Mouse (Mus musculus) megakaryocyte, adult 5-6 weeks (primary cell): ENCODE data around the gene Actn1. TPM values are rescaled to one million over a fixed set of nuclear protein-coding genes. Genes with fewer than 3 reads are reported as not detected.

Experiments used
- ATAC-seq: 2 replicates; pipeline ENCODE4 v1.8.0; 2016; ENCODE audit warnings: mild to moderate bottlenecking, inconsistent platforms; ENCODE audit not compliant: poor library complexity, severe bottlenecking
- total RNA-seq, 2 experiments: library from RNA; stranded (forward) in 1 of 2; stranded (reverse) in 1 of 2; fragments of 153-499, 151-499 nt in 1 of 2; fragments of 221-1000, 200-1000 nt in 1 of 2; gene quantifications; 2 replicates each; pipeline versions ENCODE4 v1.2.3 to v1.2.4; 2015 to 2017

Gene Actn1
- total RNA-seq, 2 experiments from 2014 or later, result 30.9 to 31.2 TPM

DNA sequence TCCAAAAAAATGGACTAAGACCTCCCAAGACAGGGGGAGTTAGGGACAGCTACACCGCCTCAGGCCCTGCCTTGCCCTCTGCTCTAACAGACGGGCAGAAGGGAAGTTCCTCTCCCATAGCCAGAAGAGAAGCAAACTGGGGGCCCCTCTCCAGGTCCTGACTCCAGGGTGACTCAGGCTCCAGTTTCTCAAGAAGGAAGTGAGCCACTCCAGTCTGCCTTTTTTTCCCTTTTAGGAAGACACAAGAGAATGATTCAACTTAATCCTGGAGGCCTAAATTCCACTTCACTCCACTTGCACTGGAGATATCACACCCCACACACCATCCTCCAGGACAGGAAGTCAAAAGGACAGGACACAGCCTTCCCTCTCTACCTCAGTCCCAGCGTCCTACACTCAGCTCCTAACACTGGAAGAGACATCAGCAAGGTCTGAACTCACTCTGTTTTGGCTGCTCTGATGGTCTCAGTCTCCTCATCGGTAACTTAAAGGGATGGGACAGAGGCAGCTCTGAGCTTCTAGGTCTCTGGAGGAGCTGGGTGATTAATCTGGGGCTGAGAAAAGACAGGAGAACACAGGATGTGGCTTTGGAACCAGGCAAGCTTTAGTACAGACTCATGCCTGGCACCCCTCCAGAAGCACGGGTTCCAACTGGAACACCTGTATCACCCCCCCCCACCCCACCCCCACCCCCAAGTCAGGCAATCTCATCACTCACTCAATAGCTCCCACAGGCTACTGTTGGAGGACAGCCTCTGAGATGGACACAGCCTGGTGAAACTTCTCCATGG is 31.0 kb downstream of the Actn1 start:
- peak; percentile 71 for ATAC-seq

DNA sequence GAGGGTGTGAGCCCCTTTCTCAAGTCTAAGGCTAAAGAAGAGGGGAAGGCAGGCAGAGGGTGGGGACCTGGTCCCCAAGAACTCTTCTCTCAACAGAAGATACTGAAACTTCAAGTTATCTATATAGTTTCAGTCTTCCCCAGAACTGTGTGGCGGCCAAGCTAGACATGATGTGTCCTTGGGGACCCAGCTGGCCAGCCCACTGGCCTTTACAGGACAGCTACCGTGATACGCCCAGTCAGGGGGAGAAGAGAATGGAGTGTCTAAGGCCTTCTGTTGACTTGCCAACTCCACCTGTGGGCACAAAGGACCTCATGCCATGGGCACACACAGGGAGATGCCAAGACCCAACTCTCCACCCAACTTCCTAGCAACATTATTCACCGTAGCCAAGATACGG is 31.8 kb downstream of the Actn1 start:
- no peak for ATAC-seq

DNA sequence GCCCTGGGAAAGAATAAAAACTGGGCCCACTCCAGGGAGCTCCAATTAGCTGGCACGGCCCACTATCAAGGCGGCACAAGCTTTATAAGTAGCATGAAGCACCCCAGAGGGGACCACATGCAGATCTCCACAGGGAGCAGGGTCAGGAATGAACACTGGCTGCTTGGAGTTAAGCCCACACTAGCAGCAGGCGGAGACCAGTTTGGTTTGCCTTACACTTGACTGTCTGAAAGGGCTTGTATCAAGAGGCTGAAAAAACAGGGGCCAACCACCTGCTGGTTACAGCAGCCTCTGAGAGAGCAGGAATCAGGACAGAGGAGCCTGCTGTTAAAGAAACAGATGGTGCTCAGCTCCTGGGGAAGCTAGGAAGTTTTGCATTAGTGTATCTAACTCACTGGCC is 32.3 kb downstream of the Actn1 start:
- no peak for ATAC-seq

DNA sequence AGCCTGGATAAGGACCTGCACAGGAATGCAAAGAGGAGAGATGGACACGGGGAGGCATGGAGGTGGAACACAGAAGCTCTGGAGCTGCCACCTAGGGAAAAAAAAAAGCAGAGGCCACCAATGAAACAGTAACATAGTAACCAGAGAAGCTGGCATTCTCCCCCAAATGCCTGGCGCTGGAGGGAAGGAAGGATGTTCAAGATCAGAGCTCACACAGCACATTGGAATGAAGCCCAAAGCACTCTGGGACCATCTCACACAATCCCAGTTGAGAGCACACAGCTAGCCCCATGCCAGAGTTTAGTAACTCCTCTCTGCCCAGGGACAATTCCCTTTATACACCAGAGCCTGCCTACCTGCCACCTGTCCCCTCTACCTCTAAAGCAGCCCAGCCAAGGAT is 34.1 kb downstream of the Actn1 start:
- ATAC-seq, result no peak

DNA sequence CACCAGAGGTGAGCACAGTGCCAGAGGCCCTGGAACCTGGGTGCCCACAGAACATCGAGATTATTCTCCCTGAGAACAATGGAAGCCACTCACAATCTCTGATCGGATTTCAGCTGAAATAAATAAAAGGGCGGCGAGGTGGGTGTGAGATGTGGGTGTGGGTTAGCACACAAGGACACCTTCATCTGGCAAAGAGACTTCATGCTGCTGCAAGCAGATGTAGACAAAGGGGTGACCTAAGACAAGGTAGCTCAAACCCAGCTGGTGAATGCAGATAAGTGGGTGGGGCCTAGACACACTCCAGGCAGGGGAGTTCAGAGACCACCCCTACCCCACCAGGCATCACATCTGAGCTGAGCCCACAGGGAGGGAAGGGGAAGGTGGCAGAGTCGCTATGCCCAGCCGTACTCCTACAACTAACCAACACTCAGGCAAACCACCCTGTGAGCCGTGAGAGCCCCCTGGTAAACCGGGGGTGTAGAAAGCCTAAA is 35.9 kb downstream of the Actn1 start:
- no peak for ATAC-seq

DNA sequence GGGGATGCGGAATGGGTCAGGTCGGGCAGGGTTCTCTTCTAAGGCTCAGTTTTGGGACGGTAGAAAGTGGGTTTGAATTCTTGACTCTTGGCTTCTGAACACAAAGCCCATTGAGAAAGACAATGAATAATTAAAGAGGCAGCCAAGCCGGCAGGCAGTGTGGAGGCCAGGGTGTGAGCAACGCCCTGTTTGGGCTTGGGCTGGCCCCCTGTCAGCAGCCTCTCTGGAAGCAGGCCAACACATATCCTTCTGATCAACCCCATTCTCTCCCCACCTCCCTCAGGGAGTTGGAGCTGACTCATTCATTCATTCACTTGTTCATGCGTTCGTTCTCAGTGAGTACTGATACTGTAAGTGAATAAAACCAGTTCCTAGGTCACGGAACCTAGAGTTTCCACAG is 36.7 kb downstream of the Actn1 start:
- ATAC-seq, result no peak

DNA sequence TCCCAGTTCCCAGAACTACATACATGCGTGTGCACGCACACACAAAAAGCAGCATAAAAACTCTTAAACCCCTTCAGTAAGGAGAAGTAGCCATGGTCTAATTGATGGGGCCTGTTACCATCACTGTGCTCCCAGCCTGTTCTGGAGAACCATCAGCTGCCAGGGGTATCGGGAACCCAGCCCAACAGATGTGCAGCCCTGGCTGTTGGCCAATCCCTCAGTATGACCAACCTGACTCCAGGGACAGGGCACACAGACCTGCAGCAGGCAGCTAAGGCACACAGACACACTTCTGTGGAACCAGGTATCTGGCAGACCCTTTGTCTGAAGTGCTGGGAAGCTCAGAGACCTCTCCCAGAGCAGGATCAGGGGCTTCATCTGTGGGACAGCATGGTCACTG is 37.7 kb downstream of the Actn1 start:
- ATAC-seq, result no peak

DNA sequence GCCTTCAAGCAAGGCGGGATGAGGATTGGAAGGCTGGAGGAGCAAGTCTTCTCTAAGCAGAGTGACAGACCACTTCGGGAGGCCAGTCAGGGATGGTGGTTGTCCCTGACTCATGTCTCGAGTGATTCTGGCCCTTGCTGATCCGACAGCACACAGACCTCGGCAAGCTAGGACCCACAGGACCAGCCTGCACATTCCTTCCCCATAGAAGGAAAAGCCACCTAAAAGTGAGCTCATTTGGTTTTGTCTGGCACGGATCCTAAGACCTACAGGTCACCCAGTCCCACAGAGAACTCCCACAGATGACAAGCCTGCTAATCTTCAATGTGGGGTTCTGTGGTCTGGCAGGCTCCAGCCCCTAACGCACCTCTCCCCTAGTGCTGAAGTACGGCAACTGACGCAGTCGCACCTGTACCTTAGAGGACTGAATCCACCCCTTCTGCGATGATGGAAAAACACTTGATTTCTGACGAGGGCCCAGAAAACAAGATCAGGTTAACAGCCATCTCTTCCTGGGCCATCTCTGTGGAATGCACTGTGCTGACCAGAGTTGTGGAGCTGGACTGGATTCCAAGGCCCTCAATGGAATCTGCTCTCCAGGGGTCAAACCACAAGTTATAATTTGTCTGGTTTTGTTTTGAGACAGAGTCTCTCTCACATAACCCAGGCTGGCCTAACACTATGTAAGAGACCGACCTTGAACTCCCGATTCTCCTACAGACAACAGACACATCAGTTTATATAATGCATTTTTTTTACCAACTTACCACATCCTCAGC is 39.7 kb downstream of the Actn1 start:
- no peak for ATAC-seq

DNA sequence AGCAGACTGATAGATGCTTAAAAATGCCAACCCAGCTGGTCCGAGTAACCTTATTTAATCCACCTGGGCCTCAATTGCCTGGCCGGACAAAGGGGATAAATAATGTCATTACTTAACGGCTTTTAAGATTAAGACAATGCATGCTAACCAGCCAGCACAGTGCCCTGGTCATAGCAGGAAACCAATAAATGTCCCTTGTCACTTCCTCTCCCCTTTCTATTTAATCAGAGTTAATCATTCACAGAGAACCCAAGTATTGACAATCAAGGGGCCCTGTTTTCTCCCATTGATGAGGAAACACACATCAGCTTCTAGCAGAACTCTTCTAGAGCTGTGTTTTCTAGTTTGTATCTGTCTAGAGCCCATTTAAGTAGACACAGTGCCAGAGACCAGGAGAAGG is 41.4 kb downstream of the Actn1 start:
- no peak for ATAC-seq

DNA sequence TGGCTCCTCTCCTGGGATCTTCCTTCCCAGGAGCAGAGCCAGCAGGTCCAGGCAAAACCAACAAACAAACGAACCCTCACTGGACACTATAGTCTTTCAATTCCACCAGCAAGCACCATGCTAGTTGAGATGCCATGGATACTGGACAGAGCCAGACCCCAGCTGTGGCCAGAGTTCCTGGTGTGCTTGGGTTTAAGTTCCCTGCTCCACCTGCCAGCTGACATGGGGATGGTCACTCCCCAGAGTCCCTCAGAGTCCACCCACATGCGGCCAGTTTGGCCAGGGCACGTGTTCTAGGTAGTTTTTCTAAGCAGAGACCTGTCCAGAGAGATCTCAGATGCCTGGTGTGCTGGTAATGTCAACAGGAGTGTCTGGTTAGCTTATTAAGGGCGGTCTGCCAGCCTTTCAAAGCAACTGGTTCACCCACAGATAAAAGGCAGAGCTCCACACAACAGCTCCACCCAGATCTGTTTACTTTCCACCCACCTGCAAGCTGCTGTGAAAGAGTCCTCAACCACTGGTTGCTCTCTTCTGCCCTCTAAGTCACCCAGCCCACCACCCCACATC is 42.0 kb downstream of the Actn1 start:
- ATAC-seq, result no peak

DNA sequence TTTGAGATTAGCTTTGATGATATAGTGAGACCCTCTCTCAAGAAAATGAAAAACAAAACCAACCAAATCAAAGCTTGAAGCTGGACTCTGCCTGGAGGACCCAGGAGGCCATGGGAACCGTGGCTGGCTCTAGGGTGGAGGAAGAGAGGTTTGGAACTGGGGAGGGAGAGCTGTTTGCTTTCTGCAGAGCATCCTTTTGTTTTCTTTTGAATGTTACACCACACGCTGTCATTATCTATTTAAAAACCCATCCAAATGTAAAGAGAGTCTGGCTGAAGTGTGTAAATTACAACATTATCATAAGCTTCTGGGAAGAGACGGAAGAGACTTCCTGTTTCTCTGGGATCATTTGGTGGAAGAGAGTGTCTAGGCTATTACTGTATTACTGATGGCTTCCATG is 43.1 kb downstream of the Actn1 start:
- no peak for ATAC-seq

DNA sequence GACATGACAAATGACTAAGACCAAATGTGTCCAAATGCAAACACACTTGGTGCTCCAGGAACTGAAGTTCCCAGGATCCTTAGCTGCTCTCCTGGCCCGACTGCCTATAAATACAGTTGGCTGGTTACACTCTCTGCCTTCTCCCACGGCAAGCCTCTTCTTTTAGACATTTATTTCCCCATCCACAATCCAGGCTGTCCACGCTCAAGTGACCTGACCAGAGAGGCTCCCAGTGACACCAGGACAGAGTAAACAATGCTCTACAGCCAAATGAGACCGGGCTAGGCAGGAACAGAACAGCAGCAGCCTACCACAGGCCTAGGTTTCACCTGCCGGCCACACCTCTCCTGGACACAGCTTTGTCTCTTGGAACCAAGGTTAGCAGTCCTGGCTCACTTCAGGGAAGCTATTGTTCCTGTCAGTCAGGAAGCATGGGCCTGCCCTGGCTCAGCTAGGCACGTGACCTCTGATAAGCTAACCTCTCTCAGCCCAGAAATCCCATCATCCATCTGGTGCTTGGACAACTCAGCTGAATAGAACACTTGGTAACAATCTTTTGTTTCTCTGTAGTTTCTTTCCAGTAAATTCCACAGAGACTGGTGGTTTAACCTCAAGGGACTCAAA is 43.8 kb downstream of the Actn1 start:
- no peak for ATAC-seq

DNA sequence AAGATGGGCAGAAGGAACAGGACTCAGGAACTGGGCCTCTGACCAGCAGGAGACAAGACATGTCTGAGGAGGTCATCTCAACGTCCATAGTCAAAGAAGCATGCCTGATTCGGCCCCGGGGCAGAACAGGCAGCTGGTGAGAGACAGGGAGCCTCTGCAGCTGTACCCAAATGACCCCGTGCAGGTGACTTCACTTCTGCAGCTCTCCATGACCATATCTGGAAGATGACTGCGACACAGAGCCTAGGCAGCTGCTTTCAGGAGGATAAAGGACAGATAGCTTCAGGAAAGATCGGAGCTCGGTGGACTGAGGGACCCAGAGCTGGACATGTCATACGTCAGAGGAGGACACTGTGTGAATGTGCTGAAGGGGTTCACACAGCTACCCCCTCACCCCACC is 46.4 kb downstream of the Actn1 start:
- ATAC-seq, result no peak

DNA sequence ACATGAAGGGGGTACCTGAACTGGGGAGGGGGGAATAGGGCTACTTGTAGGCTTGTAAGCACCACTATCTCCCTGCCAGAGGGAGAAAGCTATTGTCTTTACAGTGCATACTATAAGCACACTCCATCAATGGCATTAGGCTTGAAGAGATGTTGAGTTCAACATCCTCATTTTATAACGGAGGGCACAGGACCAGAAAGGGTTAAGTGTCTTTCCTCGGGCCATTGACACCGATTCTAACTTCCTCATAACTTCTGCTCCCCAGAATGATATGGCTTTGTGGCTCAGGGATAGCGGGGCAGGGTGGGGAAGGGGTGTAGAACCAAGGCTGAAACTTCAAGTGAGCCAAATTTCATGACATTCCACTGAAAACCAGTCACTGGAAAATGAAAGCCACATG is 46.9 kb downstream of the Actn1 start:
- peak; percentile 50 for ATAC-seq

DNA sequence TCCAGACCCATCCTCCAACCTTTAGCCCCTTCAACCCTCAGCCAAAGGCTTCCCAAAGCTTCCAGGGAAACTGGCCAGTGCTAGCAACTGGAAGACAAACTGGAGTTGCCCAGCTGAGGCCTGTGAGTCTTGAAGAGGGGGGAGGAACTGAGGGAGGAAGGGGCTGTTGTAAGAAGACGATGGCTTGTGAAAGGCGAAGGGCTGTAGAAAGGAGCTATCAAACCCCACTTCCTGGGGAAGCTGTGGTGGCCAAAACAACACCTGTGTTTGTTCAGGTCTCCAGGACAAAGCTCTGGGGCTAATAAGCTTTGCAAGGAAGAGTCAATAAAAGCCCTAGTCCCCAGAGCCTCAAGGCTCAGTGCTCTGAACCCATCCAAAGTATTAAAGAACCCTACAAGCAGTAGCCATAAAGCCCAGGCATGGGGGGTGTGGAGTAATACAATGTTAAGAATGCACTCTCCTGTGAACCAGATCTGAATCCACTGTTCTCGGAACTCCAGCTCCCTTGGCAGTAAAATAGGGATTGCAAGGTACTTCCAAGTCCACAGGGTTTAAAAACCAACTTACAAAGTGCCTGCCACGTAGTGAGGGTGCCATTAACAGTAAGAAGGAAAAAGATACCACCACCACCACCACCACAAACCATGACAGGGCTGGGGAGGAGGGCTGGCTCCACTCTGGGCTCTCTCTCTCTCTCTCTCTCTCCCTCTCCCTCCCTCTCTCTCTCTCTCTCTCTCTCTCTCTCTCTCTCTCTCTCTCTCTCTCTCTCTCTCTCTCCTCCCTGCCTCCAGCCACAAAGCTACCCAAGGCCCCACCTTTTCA is 49.2 kb downstream of the Actn1 start:
- ATAC-seq, result peak; percentile 85

DNA sequence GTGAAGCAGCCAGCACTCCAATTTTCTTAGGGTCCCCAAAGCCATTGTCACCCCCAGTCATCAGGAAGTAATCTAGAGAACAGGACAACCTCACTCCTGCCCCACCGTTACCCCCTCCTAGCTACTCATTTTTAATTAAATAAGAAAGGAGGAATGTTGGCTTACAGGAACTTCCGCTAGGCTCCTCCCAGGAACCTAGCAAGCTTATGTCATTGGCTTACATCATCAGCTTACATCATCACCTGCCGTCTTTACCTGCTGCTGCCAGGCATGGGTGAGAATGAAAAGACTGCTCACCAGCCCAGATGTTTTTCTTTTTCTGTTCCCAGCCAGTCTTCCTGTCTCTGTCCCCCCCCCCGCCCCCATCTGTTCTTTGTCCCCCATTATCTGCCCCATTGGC is 50.3 kb downstream of the Actn1 start:
- peak; percentile 40 for ATAC-seq

DNA sequence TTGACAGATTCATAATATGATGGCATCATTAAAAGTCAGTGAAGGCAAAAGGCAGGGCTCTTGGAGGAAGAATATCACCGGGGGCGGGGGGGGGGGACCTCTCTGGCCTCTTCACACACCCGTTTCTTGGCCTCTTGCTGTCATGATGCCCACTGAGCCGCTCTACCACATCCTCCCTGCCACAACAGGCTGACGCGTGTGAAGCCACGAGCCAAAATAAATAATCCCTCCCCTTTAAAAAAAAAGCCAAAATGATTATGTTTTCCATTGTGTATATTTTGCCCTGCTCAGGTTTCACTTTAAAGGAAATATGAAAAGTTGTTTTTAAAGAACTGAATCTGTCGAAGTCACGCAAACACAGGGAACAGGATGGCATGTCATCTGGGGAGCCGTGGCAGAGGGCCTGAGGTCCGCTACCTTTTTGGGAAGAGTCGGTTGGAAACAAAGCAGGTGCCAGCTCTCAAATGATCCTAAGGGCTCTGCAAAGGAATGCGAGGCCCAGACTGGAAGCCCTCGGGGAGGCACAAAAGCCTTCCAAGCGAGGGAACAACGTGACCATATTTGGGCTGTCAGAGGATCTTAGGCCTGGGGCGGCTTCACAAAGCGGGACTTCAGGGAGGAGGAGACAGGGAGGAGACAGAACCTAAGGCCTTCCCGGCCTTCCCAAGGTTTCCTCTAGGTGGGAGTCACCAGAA is 51.9 kb downstream of the Actn1 start:
- no peak for ATAC-seq

DNA sequence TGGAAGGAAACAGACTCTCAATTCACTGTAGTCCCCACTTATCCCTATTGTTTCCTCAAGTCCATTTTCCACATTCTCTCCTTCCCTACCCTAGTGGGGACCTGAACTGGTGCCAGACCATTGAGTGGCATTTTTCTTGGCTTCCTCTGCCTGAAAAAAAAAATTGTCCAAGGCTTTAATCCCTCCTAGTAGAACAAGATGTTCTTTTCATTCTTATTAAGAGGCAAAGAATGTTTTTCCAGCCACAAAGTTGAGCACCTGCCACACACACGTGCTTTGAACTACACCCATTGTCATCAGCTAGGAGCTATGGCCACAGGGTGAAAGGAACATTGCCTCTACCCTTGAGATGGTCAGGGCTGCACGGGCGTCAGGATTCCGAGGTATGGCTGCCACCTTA is 56.9 kb downstream of the Actn1 start:
- ATAC-seq, result no peak

DNA sequence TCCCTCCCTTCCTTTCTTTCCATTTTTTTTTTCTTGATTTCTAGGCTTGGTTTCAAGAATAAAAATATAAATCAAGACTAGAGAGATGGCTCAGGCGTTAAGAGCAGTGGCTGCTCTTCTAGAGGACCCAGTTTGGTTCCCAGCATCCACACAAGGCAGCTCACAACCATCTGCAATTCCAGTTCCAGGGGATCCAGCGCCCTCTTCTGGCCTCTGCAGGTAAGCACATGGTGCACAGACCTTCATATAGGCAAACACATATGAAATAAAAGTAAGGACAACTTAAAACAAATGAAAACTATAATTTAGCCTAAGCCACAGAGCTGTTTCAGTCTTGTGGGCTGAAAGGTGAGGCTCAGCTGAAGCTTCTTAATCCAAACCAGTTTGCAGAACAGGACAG is 60.4 kb downstream of the Actn1 start:
- no peak for ATAC-seq

DNA sequence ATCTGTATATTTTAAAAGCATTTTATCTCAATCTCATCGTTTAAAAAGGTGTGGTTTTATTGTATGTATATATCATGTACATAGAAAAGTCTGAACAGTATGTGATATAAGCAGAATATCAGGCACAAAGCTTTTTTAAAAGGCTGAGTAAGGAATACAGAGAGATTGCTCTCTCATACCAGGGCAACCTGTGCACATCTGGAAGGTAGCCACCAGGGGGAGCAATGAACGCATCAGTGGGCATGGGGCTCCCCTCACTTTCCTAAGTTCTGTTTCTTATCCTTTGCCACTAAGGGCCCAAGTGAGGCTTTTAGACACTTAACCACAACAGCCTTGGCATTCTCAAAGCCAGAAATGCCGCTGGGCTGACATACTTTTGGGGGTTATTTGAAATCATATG is 61.7 kb downstream of the Actn1 start:
- ATAC-seq, result peak; percentile 84
